Mouse (Mus musculus) heart, adult 2 months (tissue): ENCODE measurements around the gene Calhm2.

ENCODE experiments used
- CTCF ChIP-seq: fragments of 200-600 bp; IDR thresholded peaks from 2 replicates; pipeline ENCODE4 v1.8.1; 2022; ENCODE audit warnings: antibody characterized with exemption, mild to moderate bottlenecking, moderate library complexity
- EP300 ChIP-seq: fragments of 200-500 bp; IDR thresholded peaks from 2 replicates; pipeline ENCODE4 v1.6.1; 2011; ENCODE audit warnings: low read depth, low read length, control low read depth; ENCODE audit not compliant: insufficient read depth
- POLR2A ChIP-seq: fragments of 200-500 bp; IDR thresholded peaks from 2 replicates; pipeline ENCODE4 v1.6.1; 2011; ENCODE audit warnings: mild to moderate bottlenecking, low read depth, low read length, control low read depth; ENCODE audit not compliant: insufficient read depth

DNA sequence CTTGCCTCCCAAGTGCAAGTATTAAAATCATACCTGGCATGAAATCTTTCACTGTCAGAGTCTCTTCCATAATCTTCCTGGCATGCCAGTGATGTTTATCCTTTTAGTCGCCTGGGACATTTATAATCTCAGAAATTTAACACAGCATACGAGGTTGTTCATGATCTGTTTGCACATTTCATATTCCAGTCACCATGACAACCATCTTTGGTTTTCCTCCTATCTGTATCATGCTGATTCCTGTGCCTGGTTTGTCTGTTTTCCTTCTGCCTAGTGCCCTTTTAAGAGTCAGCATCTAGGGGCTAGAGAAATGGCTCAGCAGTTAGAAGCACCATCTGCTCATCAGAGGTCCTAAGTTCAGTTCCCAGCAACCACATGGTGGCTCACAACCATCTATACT lies 19.5 kb downstream of the Calhm2 start:
- TF ChIP-seq CTCF (no peak), POLR2A (no peak), EP300 (no peak)
